Mouse (Mus musculus) lung, postnatal 14 days (tissue): ENCODE data around the gene Cpa1.

Experiments used
- DNase-seq: peaks from one replicate; pipeline ENCODE4 v3.0.0; 2021

Gene Cpa1

GRCm38 (mm10) chr6:30674714-30675280 is 35.8 kb downstream of the Cpa1 start:
- no peak for DNase-seq

GRCm38 (mm10) chr6:30675281-30675771 is 36.3 kb downstream of the Cpa1 start:
- DNase-seq = peak; percentile 22

- DNase-seq = no peak
These were observed 37.5 kb downstream of the Cpa1 start for GRCm38 (mm10) chr6:30676506-30676905.

- DNase-seq = no peak
These were observed 38.6 kb downstream of the Cpa1 start for GRCm38 (mm10) chr6:30677591-30677990.

- no peak for DNase-seq
These were observed 39.5 kb downstream of the Cpa1 start for GRCm38 (mm10) chr6:30678482-30678881.

- no peak for DNase-seq
These were observed 40.5 kb downstream of the Cpa1 start for GRCm38 (mm10) chr6:30679567-30679966.

- no peak for DNase-seq
These were observed 41.4 kb downstream of the Cpa1 start for GRCm38 (mm10) chr6:30680442-30680841.

- no peak for DNase-seq
These were observed 43.2 kb downstream of the Cpa1 start for GRCm38 (mm10) chr6:30681935-30682900.

GRCm38 (mm10) chr6:30684570-30684969 is 45.6 kb downstream of the Cpa1 start:
- DNase-seq = no peak

- DNase-seq = no peak
These were observed 48.2 kb downstream of the Cpa1 start for GRCm38 (mm10) chr6:30687198-30687597.

GRCm38 (mm10) chr6:30692826-30693225 is 53.8 kb downstream of the Cpa1 start:
- DNase-seq = no peak

- DNase-seq = peak; percentile 94
These were observed 54.5 kb downstream of the Cpa1 start, which contains the start of gene Cep41 for GRCm38 (mm10) chr6:30693350-30693991. Gene Cep41 (minus strand): TSS chr6:30693749.

- no peak for DNase-seq
These were observed 55.2 kb downstream of the Cpa1 start for GRCm38 (mm10) chr6:30694209-30694608.
